Mouse (Mus musculus): ENCODE results near the gene Agbl4.

- TF ChIP-seq POLR2A (IDR thresholded peaks at IDR 0.05; ENCODE audit: low read depth, low read length), result no peak
- TF ChIP-seq EP300 (IDR thresholded peaks at IDR 0.05; ENCODE audit: low read length), result no peak
- TF ChIP-seq USF2 (conservative IDR thresholded peaks at IDR 0.05; ENCODE audit: low read depth, low read length), result no peak
- TF ChIP-seq ETS1 (conservative IDR thresholded peaks at IDR 0.05; ENCODE audit: low read depth, low read length), result no peak
- no peak for TF ChIP-seq CHD2 (IDR thresholded peaks at IDR 0.05; ENCODE audit: low read length)
- no peak for TF ChIP-seq ZNF384 (IDR thresholded peaks at IDR 0.05; ENCODE audit: low read depth, low read length)
- TF ChIP-seq UBTF (IDR thresholded peaks at IDR 0.05; ENCODE audit: low read depth, low read length), result no peak
- no peak for TF ChIP-seq MAX (IDR thresholded peaks at IDR 0.05; ENCODE audit: low read length)
- no peak for TF ChIP-seq TBP (conservative IDR thresholded peaks at IDR 0.05; ENCODE audit: low read depth, low read length)
These were observed 1158.0 kb downstream of the Agbl4 start for GRCm38 (mm10) chr4:111555426-111555825.
